Mouse (Mus musculus): ENCODE results near the gene Foxp2. TPM values are rescaled to one million over a fixed set of nuclear protein-coding genes. Genes with fewer than 3 reads are reported as not detected.

Gene Foxp2
- total and polyA plus RNA-seq, 3 experiments, result 2.0 to 3.6 (median 2.0) TPM

DNA sequence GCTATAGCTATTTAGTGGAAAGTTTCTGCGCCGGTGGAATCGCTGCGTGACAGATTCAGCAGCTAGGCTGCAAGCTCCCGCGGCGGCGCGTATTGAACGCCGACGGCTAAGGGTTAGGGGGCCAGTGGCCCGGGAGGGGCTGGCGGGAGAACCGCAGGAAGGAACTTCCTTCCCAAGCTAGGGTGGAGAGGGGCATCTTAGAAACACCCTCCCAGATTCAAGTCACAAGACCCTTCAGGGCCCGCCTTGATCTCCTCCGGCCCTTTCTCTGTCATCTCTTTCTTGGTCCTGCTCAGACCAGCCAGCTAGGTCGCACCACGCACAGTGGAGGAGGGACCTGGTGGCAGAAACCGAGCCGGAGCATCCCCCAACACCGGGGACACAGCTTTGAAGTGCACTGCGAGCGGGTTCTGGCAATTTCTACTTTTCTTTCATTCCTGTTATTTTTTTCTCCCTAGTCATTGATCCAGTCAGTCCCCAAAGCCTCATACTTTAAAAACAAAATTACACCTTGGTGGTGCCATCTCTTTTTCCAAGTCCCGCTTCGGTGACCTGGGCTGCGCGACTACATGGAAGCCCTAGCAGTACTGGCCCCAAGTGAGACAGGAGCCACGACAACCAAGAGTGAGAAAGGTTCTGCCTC, 1.1 kb upstream of the Foxp2 start:
- peak overlapping the region; percentile 61 for H3K4me3 ChIP-seq
- H3K27ac ChIP-seq, result peak overlapping the region; percentile 63
- H3K4me1 ChIP-seq (ENCODE audit: control insufficient read depth, insufficient read depth, low read length), result no peaks in the 10 kb centered on the region; the same call in 1 of the 2 replicates
- TF ChIP-seq POLR2A (IDR thresholded peaks at IDR 0.05; ENCODE audit: insufficient read depth, low read depth, low read length), result no peak
- TF ChIP-seq CTCF (IDR thresholded peaks at IDR 0.05), result no peak
- TF ChIP-seq EP300 (IDR thresholded peaks at IDR 0.05; ENCODE audit: insufficient read depth, low read depth, low read length), result no peak
- no peaks in the 10 kb centered on the region for H3K36me3 ChIP-seq (ENCODE audit: control insufficient read depth, insufficient read depth, low read length)
- 0 out of 2 replicates have a peak overlapping the region, but pooled peaks have one; percentile 27 for H3K9ac ChIP-seq (ENCODE audit: low read depth, low read length)
- 1% methylated on average over 29 of the region's 29 CpGs for WGBS
- peak; percentile 20 to 37 for DNase-seq
- peaks cover 9% of the 10 kb centered on the region for H3K27me3 ChIP-seq (ENCODE audit: control insufficient read depth, insufficient read depth, low read length)
- H3K79me2 ChIP-seq (replicated peaks; ENCODE audit: control insufficient read depth, insufficient read depth, low read length), result no peaks in the 10 kb centered on the region
- intact Hi-C loops (cut with DNase I), result loop anchor here (5.0 kb wide), 2 partner anchors 287 to 892 kb away; no protein-coding TSS in a partner anchor

DNA sequence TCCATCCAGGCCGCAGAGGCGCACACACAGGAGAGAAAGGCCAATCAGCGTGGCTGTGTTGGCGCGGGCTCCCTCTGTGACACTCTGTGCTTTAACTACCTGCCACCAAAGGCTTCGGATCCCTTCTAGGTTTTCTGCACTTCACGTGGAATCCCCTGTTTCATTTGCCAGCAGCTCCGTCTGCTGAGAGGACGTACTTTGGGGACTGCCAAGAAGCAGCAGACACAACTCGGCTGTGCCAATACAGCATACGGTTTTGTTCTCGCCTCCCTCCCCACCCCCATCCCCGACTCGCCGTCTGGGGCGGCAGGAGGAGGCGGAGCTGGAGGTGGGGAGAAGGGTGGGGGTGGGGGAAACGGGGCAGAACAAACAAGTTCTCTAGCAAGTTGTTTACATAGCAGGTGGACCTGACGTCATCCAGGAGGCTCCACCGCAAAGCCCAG, 549 bp upstream of the Foxp2 start:
- H3K79me2 ChIP-seq (replicated peaks; ENCODE audit: control insufficient read depth, insufficient read depth, low read length), result no peaks in the 10 kb centered on the region
- peak overlapping the region; percentile 61 for H3K4me3 ChIP-seq
- no peaks in the 10 kb centered on the region for H3K36me3 ChIP-seq (ENCODE audit: control insufficient read depth, insufficient read depth, low read length)
- no peaks in the 10 kb centered on the region; the same call in 1 of the 2 replicates for H3K4me1 ChIP-seq (ENCODE audit: control insufficient read depth, insufficient read depth, low read length)
- H3K27me3 ChIP-seq (ENCODE audit: control insufficient read depth, insufficient read depth, low read length), result peaks cover 9% of the 10 kb centered on the region
- DNase-seq, result peak; percentile 70 to 76
- under 1% methylated on average over 20 of the region's 20 CpGs for WGBS
- TF ChIP-seq CTCF (IDR thresholded peaks at IDR 0.05) (no peak), POLR2A (IDR thresholded peaks at IDR 0.05; ENCODE audit: insufficient read depth, low read depth, low read length) (no peak), EP300 (IDR thresholded peaks at IDR 0.05; ENCODE audit: insufficient read depth, low read depth, low read length) (no peak)
- intact Hi-C loops (cut with DNase I), result loop anchor here (5.0 kb wide), 2 partner anchors 287 to 892 kb away; no protein-coding TSS in a partner anchor
- 0 out of 2 replicates have a peak overlapping the region, but pooled peaks have one; percentile 27 for H3K9ac ChIP-seq (ENCODE audit: low read depth, low read length)
- peak overlapping the region; percentile 63 for H3K27ac ChIP-seq

DNA sequence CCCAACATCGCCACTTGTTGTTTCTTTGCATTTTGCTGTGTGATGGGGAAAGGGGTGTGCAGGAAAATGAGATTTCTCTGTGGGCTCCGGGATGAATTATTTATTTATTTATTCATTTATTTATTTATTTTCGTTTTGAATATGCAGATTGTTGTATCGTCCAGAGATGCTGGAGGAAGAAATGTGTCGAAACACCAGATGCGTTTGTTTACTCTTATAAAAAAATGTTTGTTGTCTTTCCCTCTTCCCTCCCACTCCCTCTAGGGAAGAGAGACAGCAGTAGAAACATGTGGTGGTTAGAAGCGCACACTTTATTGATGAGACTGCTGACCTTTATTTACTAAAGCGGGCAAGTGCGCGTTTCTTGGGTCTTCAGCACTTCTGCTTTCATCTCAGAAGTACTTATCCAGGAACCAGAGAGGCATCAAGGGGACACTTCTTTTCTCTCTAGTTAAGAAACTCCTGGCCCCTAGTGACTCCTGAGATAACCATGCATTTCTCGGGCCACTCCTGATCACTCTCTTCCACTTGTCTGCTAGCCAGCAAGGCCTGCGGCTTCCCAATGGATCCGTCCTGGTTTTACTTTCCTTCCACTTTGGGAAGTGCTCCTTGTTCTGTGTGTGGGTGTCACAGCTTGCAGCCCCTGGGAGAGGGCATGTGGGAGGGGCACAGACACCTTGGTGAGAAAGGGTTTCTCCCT, 972 bp downstream of the Foxp2 start:
- no peaks in the 10 kb centered on the region for H3K36me3 ChIP-seq (ENCODE audit: control insufficient read depth, insufficient read depth, low read length)
- peak in 1 of 2 experiments; percentile 25 for DNase-seq
- intact Hi-C loops (cut with DNase I), result loop anchor here (5.0 kb wide), 2 partner anchors 285 to 890 kb away; no protein-coding TSS in a partner anchor
- peak overlapping the region; percentile 61 for H3K4me3 ChIP-seq
- peak overlapping the region; percentile 49 for H3K27ac ChIP-seq
- H3K79me2 ChIP-seq (replicated peaks; ENCODE audit: control insufficient read depth, insufficient read depth, low read length), result no peaks in the 10 kb centered on the region
- WGBS, result 25% methylated on average over 13 of the region's 13 CpGs
- H3K9ac ChIP-seq (ENCODE audit: low read depth, low read length), result peak overlapping the region; percentile 37
- TF ChIP-seq POLR2A (IDR thresholded peaks at IDR 0.05; ENCODE audit: insufficient read depth, low read depth, low read length), result no peak
- no peak for TF ChIP-seq EP300 (IDR thresholded peaks at IDR 0.05; ENCODE audit: insufficient read depth, low read depth, low read length)
- no peak for TF ChIP-seq CTCF (IDR thresholded peaks at IDR 0.05)
- H3K27me3 ChIP-seq (ENCODE audit: control insufficient read depth, insufficient read depth, low read length), result peaks cover 9% of the 10 kb centered on the region
- no peaks in the 10 kb centered on the region; the same call in 1 of the 2 replicates for H3K4me1 ChIP-seq (ENCODE audit: control insufficient read depth, insufficient read depth, low read length)

DNA sequence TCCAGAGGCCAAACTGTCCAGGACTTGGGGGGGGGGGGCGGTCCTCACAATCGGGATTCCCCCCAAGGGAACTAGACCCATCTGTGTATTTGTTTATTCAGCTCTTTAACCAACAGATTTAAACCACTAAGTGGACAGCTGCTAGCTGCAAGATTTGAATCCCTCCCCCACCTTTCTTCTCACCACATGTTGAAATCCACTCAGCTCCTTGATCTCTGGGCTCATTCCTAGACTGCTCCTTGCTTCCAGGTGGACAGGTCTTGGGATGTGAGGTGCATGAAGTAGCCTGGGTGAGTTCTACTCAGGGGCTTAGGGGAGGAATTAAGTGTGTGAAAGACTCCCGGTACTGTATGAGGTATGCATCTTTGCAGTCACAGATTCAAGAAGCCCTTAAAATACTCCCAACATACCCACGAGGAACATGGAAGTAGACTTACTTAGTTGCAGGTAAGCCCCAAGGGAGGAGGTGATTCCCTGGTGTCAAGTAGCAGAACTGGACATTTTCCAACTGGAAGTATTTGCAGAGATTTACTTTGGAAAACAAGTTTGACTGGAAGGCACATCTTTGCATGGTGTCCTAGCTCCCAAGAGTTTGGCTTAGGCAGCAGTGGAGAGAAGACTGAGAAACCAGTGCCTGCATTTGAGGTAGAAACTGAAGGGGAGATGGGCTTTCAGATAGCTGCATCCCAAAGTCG, 2.3 kb downstream of the Foxp2 start:
- DNase-seq, result no peak
- Histone ChIP-seq H3K4me3 (no peak overlapping the region), H3K27ac (no peak overlapping the region), H3K4me1 (ENCODE audit: control insufficient read depth, insufficient read depth, low read length) (no peaks in the 10 kb centered on the region; the same call in 1 of the 2 replicates), H3K27me3 (ENCODE audit: control insufficient read depth, insufficient read depth, low read length) (peaks cover 9% of the 10 kb centered on the region), H3K9ac (ENCODE audit: low read depth, low read length) (no peak overlapping the region), H3K79me2 (replicated peaks; ENCODE audit: control insufficient read depth, insufficient read depth, low read length) (no peaks in the 10 kb centered on the region), H3K36me3 (ENCODE audit: control insufficient read depth, insufficient read depth, low read length) (no peaks in the 10 kb centered on the region)
- TF ChIP-seq EP300 (IDR thresholded peaks at IDR 0.05; ENCODE audit: insufficient read depth, low read depth, low read length) (no peak), POLR2A (IDR thresholded peaks at IDR 0.05; ENCODE audit: insufficient read depth, low read depth, low read length) (no peak), CTCF (IDR thresholded peaks at IDR 0.05) (no peak)
- 43% methylated on average over 5 of the region's 5 CpGs for WGBS
- intact Hi-C loops (cut with DNase I), result loop anchor here (5.0 kb wide), 2 partner anchors 284 to 889 kb away; no protein-coding TSS in a partner anchor

DNA sequence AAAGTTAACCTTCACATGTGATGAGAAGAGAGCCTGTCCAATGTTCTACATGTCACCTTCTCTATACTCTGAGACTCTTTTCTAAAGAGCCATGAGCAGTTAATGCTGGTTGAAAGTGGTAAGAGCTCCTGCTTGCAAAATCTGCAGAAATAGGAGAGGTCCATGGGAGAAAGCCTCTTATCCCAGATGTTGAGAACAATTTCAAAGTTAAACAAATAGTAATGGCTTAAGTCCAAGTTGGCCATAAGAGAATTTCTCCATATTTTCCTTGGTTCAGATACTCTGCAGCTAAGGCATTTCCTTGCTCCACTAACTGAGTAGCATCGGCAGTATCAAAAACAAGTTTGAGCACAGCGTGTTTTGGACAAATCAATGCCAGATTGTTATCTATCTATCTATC, 13.9 kb downstream of the Foxp2 start:
- no peak overlapping the region for H3K9ac ChIP-seq (ENCODE audit: low read depth, low read length)
- H3K27me3 ChIP-seq (ENCODE audit: control insufficient read depth, insufficient read depth, low read length), result no peaks in the 10 kb centered on the region
- no peaks in the 10 kb centered on the region for H3K4me1 ChIP-seq (ENCODE audit: control insufficient read depth, insufficient read depth, low read length)
- intact Hi-C loops (cut with DNase I), result no loop called here
- H3K79me2 ChIP-seq (replicated peaks; ENCODE audit: control insufficient read depth, insufficient read depth, low read length), result no peaks in the 10 kb centered on the region; the same call in 1 of the 2 replicates
- 78% methylated on average over 2 of the region's 2 CpGs for WGBS
- TF ChIP-seq CTCF (IDR thresholded peaks at IDR 0.05) (no peak), EP300 (IDR thresholded peaks at IDR 0.05; ENCODE audit: insufficient read depth, low read depth, low read length) (no peak), POLR2A (IDR thresholded peaks at IDR 0.05; ENCODE audit: insufficient read depth, low read depth, low read length) (no peak)
- no peak overlapping the region for H3K4me3 ChIP-seq
- no peaks in the 10 kb centered on the region for H3K36me3 ChIP-seq (ENCODE audit: control insufficient read depth, insufficient read depth, low read length)
- no peak for DNase-seq
- H3K27ac ChIP-seq, result no peak overlapping the region
